Mouse (Mus musculus) B cell, adult 2 months (primary cell): Measurements from ENCODE around the gene Phactr2.
"Not testable (repeated sequence)": the region's sequence is repeated elsewhere in the genome, so short reads cannot be mapped to it uniquely, and the experiment has no call there.

Source experiments
- DNase-seq, 2 experiments: peaks; one replicate each; pipeline ENCODE4 v3.0.0; 2022

The Phactr2 gene

DNA sequence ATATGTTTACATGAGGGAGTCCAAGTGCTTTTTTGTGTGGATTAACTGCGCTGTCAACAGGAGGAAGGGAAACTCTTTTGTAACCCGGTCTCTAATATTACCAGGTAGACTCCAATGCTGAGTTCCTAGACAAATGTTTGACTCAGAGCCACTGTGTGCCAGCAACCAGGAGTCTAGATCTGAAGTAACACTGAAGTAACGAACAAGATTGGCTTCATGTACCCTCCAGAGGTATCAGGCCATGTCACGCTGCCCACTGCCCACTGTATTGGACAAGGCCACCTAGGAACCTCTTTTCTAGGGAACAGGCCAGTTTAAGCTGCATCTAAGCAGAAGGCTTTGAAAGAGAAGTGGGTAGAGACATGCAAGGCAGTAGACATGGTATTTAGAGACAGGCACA lies 265.2 kb downstream of the Phactr2 start:
- DNase-seq = no peak

DNA sequence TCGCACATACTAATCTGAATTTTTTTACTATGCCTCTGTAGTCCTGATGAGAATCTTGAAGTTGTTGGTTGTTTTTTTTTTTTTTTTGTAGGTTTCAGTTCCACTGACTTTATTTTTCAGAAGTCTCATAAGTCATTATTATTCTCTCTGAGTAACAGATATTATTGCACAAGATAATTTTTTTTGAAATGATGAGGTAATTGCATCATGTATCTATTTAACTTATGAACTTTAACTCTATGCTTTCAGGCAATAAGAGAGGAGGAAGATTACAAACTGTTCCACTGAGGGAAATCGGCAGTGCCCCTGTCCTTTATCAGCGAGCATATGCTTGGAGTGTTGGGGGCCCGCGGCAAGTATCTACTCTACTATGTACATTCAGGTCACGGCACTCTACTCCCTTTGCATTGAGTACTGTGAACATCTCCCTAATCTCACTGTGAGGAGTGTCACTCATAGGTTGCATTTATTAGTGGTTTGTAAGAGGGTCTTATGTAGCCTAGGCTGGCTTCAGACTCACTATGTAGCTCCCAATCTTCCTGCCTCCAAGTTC lies 272.4 kb downstream of the Phactr2 start:
- DNase-seq = no peak

GRCm38 (mm10) chr10:13200862-13201261 lies 273.4 kb downstream of the Phactr2 start:
- DNase-seq = no peak

- DNase-seq = no peak
Observed at GRCm38 (mm10) chr10:13199234-13199633, 275.0 kb downstream of the Phactr2 start.

- no peak for DNase-seq
Observed at GRCm38 (mm10) chr10:13196872-13197507, 277.2 kb downstream of the Phactr2 start.

- DNase-seq = not testable (repeated sequence)
Observed at GRCm38 (mm10) chr10:13193496-13193895, 280.7 kb downstream of the Phactr2 start.

GRCm38 (mm10) chr10:13192731-13193351 lies 281.4 kb downstream of the Phactr2 start, which contains the start of gene Ltv1:
Gene Ltv1, minus strand, starts transcription at chr10:13193168.
- peak; percentile 97 for DNase-seq

GRCm38 (mm10) chr10:13189881-13190280 lies 284.3 kb downstream of the Phactr2 start:
- DNase-seq = no peak

DNA sequence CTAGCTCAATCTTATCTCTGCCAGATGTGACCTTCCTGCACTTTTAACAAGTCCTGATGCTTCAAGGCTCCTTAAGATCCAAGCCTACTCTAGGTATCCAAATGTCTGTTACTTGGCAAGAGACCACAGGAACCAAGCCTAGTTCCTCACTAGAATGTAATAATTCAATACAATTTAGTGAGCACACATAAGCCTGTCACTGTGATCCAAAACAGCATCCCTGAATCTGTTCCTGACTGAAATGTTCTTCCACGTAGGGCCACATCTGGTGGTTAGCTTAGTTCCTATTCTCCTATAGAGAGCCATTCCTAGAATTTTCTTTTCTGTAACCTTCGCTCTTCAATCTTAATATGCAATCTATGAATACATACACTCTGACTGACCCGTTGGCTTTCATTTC lies 287.5 kb downstream of the Phactr2 start:
- no peak for DNase-seq

- peak in 1 of 2 experiments; percentile 12 for DNase-seq
Observed at GRCm38 (mm10) chr10:13184170-13184766, 289.9 kb downstream of the Phactr2 start.

- no peak for DNase-seq
Observed at GRCm38 (mm10) chr10:13180211-13180610, 294.0 kb downstream of the Phactr2 start.

- DNase-seq = no peak
Observed at GRCm38 (mm10) chr10:13177973-13178624, 296.1 kb downstream of the Phactr2 start, which contains the start of gene Zc2hc1b. Gene Zc2hc1b, minus strand, starts transcription at chr10:13178023.

- no peak for DNase-seq
Observed at GRCm38 (mm10) chr10:13175866-13176265, 298.3 kb downstream of the Phactr2 start.

DNA sequence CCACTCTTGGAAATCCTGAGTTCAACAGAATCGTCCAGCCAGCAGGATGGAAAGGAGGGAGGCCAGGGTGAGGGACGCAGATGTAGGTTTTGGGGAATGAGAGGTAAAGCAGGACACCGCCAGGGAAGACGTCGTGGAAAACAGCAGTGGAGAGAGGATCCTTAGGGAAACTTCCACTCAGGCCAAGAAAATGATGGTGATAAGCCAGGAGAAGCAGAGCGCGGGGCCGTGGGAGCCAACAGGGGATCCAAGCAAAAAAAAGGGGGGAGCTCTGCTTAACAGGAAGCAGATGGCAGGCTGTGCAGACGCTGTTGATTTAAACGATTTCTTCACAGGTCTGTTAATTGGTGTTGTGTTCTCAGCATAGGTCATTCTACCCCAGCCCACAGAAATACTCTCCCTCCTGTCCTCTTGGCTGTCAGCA lies 301.4 kb downstream of the Phactr2 start:
- no peak for DNase-seq

DNA sequence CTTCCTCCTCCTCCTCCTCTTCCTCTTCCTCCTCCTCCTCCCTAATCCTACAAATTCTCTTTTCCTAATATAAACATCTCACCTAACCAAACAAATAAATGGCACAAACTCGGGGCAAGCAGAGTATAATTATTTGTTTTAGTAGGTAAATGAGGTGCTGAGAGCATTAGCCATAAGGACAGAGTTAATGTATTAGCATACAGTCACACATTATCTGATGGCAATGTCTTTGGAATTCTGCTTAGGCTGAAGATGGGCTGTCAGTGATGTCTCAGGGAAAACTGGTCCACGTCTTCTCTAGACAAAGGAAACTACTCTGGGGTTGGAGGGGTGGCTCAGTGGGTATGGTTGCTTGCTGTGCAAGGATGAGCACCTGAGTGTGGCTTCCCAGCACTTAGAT lies 302.8 kb downstream of the Phactr2 start:
- DNase-seq = no peak

DNA sequence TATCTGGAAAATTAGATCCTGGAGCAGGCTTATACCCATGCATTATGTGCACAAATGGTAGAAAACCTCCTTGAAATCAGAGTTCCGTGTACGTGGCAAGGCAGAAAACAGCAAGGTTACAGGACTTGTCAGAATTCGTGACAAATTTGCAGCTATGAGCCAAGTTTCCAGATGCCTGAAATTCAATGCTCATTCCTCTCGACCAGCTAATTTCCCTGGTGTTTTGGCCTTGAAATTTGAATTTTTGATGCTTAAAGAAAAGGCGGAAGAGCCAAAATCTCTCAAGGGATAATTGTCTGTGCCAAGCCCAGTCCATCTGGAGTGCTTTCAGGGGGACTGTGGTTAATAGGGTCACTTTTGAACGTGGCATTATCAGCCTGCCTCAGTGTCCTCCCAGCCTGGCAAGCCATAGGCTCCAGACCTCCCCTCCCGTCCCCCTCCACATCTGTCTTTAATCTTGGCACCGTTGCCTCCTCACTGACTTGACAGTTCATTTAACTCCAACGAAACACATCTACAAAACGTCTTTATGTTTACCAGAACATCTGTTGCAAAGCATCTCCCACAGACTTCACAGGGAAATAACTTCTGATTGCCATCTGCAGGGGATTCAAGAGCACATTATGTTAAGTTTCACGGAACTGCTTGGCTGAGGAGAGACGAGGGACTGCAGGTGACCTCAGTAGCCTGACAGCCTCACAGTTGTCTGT lies 303.3 kb downstream of the Phactr2 start:
- no peak for DNase-seq

GRCm38 (mm10) chr10:13168461-13168860 lies 305.8 kb downstream of the Phactr2 start:
- DNase-seq = no peak

- no peak for DNase-seq
Observed at GRCm38 (mm10) chr10:13162031-13162430, 312.2 kb downstream of the Phactr2 start.

- DNase-seq = no peak
Observed at GRCm38 (mm10) chr10:13160913-13161312, 313.3 kb downstream of the Phactr2 start.
